Mouse (Mus musculus) lung, postnatal 4 days (tissue): ENCODE results near the gene Zfp354b.

Source experiments
- DNase-seq, 2 experiments: peaks; one replicate each; pipeline ENCODE4 v3.0.0; 2021

Gene Zfp354b

DNA sequence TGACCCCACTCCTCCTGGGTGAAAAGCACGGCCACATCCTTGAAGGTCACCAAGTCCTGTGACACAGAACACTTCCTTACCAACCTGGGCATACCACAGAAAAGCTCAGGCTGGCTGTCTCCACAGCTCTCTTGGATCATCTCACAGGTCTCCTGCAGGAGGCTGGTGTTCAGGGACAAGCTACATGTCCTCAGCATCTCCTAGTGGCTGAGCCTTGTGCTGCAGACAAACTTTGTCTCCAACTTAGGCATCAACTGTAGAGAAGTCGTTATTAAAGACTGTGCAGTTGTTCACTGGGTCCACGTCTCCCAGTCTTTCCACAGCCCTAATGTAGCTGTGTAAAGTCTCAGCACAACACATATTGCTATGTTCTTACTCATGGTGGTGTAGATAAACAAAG is 47.7 kb downstream of the Zfp354b start:
- no peak for DNase-seq

DNA sequence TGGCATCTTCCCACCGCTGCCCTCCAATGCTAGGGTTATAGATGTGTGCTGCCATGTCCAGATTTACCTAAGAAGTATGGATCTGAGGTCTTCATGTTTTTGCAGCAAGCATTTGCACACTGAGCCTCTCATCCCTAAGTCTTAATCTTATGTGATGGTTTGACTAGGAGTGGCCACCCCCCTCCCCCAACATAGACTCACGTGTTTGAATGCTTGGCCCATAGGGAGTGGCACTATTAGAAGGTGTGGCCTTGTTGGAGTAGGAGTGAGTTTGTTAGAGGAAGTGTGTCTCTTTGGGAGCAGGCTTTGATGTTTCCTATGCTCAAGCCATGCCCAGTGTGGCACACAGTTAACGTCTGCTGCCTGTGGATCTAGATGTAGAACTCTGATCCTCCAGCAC is 52.8 kb downstream of the Zfp354b start:
- no peak for DNase-seq
